Mouse (Mus musculus) retina, embryonic 14.5 days (tissue): ENCODE data around the gene Vps35l.

Experiments
- DNase-seq: peaks from one replicate; pipeline ENCODE4 v3.0.0-alpha.2; 2015; ENCODE audit warnings: low spot score

Gene Vps35l

DNA sequence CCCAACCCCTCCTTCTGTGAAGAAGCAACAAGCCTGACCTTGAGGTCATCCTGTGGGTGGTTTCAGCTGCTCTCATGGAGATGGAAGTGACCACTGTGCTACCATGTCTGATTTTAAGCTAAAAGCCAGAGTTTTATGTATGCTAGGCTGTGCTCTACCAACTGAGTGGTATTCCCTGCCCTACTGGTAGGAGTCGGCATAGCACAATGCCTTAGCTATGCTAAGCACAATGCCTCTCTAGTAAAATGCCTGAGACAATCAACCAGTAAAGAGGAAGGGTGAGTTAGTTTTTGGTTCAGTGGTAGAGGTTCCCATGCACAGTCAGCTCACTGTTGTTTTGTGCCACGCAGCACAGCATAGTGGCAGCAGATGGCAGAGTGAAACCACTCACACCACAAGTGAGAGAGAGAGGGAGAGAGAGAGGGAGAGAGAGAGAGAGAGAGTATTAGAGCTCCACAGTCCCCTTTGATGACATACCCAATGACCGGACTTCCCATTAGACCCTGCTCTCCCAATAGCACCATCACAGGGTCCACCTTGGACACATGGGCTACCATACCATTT is 139.5 kb downstream of the Vps35l start:
- no peak for DNase-seq

DNA sequence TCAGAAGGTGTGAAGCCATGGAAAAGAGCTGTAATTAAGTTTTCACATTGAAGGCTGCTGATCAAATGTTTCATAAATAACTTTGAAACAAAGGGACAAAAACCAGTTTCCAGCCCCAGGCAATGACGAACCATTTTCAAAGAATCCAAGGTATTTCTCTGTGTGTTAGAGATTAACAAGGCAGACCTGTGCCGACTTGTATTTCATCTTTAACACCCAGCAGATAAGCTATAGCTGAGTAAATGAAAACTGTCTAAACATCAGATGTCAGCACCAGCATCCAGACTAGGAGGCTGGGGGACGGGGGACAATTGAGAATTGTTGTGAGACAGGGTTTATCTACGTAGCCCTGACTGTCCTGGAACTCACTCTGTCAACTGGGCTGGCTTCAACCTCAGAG is 143.9 kb downstream of the Vps35l start:
- no peak for DNase-seq

DNA sequence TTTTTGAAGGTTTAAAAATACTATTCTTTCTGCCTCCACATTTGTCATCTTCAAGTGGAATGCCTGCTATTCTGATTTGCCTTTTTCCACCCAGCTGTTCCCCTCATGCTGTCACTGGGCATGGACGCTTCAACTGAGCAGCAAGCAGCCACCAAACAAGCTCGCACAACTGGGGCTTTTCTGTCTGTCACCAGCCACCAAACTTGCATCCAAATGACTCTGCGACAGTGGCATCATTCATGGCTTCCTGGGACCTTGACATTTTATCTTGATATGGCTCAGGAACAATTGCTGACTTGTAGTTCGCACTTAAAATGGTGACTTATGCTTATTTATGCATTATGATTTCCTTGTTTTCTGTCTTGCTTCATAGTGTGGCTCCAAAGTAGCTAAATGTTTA is 144.9 kb downstream of the Vps35l start:
- DNase-seq = no peak

DNA sequence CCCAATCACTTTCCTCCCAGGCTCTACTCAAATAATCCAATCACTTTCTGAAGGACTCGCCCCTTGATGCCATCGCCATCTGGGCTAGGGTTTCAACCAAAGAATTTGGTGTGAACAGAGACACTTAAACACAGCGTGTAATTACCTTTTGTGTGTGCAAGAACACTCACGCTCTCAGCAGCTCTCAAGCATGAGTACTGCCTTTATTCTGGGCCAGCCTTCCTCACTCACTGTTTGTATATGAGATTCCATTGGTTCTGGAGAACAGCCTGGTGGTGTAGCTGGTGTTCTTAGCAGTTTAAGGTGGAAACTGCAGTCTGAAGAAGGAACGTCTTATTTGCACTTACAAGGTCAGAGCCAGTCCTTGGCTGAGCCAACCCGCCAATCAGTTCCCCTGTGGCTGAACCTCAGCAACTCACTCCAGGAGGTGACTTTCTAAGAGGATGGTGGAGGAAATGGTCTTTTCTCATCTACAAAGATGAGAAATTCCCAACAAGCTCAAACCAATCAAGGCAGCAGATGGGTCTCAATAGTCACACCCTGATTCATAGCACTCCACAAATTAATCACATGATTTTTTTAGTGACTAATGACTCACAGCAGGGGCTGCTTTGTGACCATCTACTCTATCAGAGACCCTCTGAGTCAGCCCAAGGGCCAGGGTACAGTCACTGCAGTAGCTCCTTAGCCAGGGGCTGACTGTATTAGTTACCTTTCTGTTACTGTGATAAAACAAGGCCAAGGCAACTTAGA is 147.5 kb downstream of the Vps35l start:
- no peak for DNase-seq

DNA sequence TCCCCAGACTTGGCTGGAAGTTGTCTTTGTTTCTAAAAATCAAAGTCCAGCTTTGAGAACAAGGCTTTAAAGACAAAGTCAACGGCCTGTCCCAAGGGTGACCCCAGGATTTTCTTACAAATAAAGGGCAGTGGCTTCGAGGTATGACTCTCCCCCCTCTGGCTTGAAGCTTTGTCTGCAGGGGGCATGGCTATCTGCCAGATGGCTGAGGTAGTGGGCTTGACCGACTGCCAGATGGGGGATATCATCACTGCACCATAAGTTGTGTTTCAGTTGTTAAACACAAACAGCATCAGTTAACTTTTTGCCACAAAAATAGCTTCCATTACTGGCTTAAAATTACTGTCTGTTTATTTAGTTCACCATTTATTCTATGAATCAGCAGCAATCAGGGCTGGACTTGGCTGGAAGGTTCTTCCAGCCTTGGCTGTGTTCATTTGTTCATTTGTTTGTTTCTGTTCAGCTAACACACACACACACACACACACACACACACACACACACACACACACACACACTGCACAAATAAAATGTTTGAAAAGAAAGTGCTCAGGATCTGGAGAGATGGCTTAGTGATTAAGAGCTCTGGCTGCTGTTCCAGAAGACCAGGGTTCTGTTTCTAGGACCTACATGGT is 149.1 kb downstream of the Vps35l start:
- DNase-seq = peak; percentile 20
